Comparison of ENCODE assay signal across 24 mouse cellular contexts in the genomic region with DNA sequence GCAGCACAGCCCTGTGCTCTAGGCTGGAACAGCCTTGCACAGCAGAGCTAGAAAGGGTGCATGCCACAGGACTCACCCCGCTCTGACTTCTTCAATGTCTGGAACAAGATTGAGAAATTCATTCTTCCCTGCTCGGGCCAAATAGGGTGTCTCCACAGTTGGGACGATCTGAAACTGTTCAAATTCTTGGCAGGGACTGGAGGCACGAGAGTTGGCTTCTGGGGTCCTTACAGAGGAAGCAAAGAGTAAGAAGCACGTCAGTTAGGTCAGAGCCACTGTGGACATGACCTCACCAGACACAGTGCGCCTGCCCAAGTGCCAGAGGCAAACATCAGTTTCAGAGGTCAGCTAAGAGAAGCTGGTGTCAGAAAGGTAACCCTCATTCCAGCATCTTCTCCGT. TPM values are rescaled to one million over a fixed set of nuclear protein-coding genes. Genes with fewer than 3 reads are reported as not detected.
DNase-seq lines count a peak whose midpoint lies in the region; ATAC-seq and TF ChIP-seq lines count a peak whose summit lies in the region.
"Had no signal": no experiment of that assay in that cellular context is flagged by ENCODE, and none has a peak within 500 bp of the region (broad histone marks: within the 10 kb centered on the region; RNA-seq: fewer than 3 reads in every experiment).

No protein-coding gene starts in this region.

- WGBS in lung, adult 2 months, result 77% methylated on average over 7 of the region's 7 CpGs

- TF ChIP-seq POLR2A in lung, adult 2 months (IDR thresholded peaks at IDR 0.05; ENCODE audit: borderline replicate concordance, extremely low read depth, low read depth, low read length), result no peak

- no peak overlapping the region for H3K4me3 ChIP-seq in lung, adult 2 months (replicated peaks; ENCODE audit: extremely low read depth, low read depth, low read length)
- H3K4me3 ChIP-seq: embryonic facial prominence, embryonic 12.5 days; erythroblast, embryonic 14.5 days; forebrain, embryonic 13.5 days; heart, embryonic 13.5 days; hindbrain, embryonic 10.5 days; layer of hippocampus, adult 2 months; limb, embryonic 13.5 days; liver, embryonic 15.5 days; megakaryocyte, embryonic 14.5 days; neural tube, embryonic 13.5 days had no signal

- peak; percentile 28 for DNase-seq in gastrocnemius, postnatal 14 days
- DNase-seq in gastrocnemius, postnatal 4 days (ENCODE audit: low spot score in 2 of 2), result no peak
- peak; percentile 58 to 60 for DNase-seq in lung, adult 18-20 months
- no peak for DNase-seq in lung, adult 2 months
- peak; percentile 67 for DNase-seq in lung, postnatal 25 days (ENCODE audit: low spot score)
- DNase-seq in layer of hippocampus, adult 18-20 months (ENCODE audit: low spot score in 2 of 2), result no peak
- DNase-seq: cerebellum, adult 9-11 months; kidney, adult 18-20 months; kidney, postnatal 10 days; layer of hippocampus, postnatal 36 days had no signal

- intact Hi-C loops in gastrocnemius, postnatal 14 days (cut with DNase I; ENCODE audit: low total_unique reads), result loop anchor here (5.0 kb wide), 1 partner anchor 35 kb away; no protein-coding TSS in a partner anchor

- no peak for ATAC-seq in inflammation-experienced regulatory T-cells, adult 6 months
- ATAC-seq: forebrain, embryonic 13.5 days; hindbrain, postnatal 0 days had no signal

- no peak for TF ChIP-seq CTCF in lung, adult 2 months (IDR thresholded peaks at IDR 0.05; ENCODE audit: insufficient read depth, low read length)

- peaks cover 10% of the 10 kb centered on the region; the same call in 1 of the 2 replicates for H3K4me1 ChIP-seq in lung, adult 2 months (ENCODE audit: control insufficient read depth, insufficient read depth, low read length)
- H3K4me1 ChIP-seq: forebrain, embryonic 13.5 days; limb, embryonic 13.5 days; neural tube, embryonic 13.5 days had no signal

RNA-seq across cellular contexts. Expression of a gene that starts 15.6 kb away (rescaled TPM):
- 10 to 100 TPM; 20.7 to 22.4 TPM for total RNA-seq in gastrocnemius, postnatal 14 days (2021)
- 10 to 100 TPM; 42.5 to 47.9 TPM for total RNA-seq in gastrocnemius, postnatal 4 days (2021)
- 118 and 184 TPM in 2 replicates for polyA plus RNA-seq in lung, adult 2 months (2012; rRNA removed)
- 10 to 100 TPM; 37.7 to 56.0 (median 53.5) TPM for polyA plus RNA-seq in inflammation-experienced regulatory T-cells, adult 6 months (2017; shearing (Covaris generic))
- total RNA-seq in layer of hippocampus, adult 18-20 months (2021), result 10 to 100 TPM; 29.5 to 34.4 TPM

RNA-seq across cellular contexts. Expression of a gene that starts 44.8 kb away (rescaled TPM):
- 1 to 10 TPM; 5.6 to 6.5 TPM for total RNA-seq in gastrocnemius, postnatal 14 days (2021)
- 10 to 100 TPM; 12.5 to 12.7 TPM for total RNA-seq in gastrocnemius, postnatal 4 days (2021)
- 0.37 and 1.4 TPM in 2 replicates for polyA plus RNA-seq in lung, adult 2 months (2012; rRNA removed)
- polyA plus RNA-seq in inflammation-experienced regulatory T-cells, adult 6 months (2017; shearing (Covaris generic)), result 10 to 100 TPM in 1 of 3 experiments, 1 to 10 TPM in 2; 3.7 to 34.5 (median 6.7) TPM
- 10 to 100 TPM; 21.1 to 23.8 TPM for total RNA-seq in layer of hippocampus, adult 18-20 months (2021)

RNA-seq across cellular contexts. Expression of a gene that starts 55.6 kb away (rescaled TPM):
- total RNA-seq in gastrocnemius, postnatal 14 days (2021), result under 1 TPM in 1 of 2 experiments, not detected in 1; 0.33 TPM
- 1 to 10 TPM in 1 of 2 experiments, under 1 TPM in 1; 0.41 to 1.4 TPM for total RNA-seq in gastrocnemius, postnatal 4 days (2021)
- polyA plus RNA-seq in lung, adult 2 months (2012; rRNA removed), result not detected in 2 replicates
- polyA plus RNA-seq in inflammation-experienced regulatory T-cells, adult 6 months (2017; shearing (Covaris generic)), result under 1 TPM in 1 of 3 experiments, not detected in 2; 0.73 TPM
- total RNA-seq in layer of hippocampus, adult 18-20 months (2021), result 10 to 100 TPM in 1 of 2 experiments, 1 to 10 TPM in 1; 9.8 to 13.8 TPM
- polyA plus RNA-seq: embryonic facial prominence, embryonic 12.5 days; forebrain, embryonic 13.5 days; heart, embryonic 13.5 days; midbrain, embryonic 14.5 days; neural tube, embryonic 13.5 days; urinary bladder, adult 2 months had no signal

Comparison
In these comparisons a context has a peak if more than half of its experiments do, and no peak if none do; other contexts are left out.
1. DNase-seq: peak in gastrocnemius, postnatal 14 days (single experiment), lung, adult 18-20 months (2 of 2) and lung, postnatal 25 days (single experiment); none in gastrocnemius, postnatal 4 days (0 of 2), lung, adult 2 months (single experiment) and layer of hippocampus, adult 18-20 months (0 of 2).
2. RNA of a gene that starts 55.6 kb away (total RNA-seq): 9.8 to 13.8 TPM in layer of hippocampus, adult 18-20 months; 0.41 to 1.4 TPM in gastrocnemius, postnatal 4 days and 0.33 TPM in gastrocnemius, postnatal 14 days; every median in the first group is over 4 times any median in the second.